Mouse (Mus musculus) cerebellum, adult 11-12 months (tissue): Measurements from ENCODE around the gene Eno4.
"Not testable (repeated sequence)": the region's sequence is repeated elsewhere in the genome, so short reads cannot be mapped to it uniquely, and the experiment has no call there.

Source experiments
- DNase-seq: peaks from one replicate; pipeline ENCODE4 v3.0.0; 2022

Eno4 gene

DNA sequence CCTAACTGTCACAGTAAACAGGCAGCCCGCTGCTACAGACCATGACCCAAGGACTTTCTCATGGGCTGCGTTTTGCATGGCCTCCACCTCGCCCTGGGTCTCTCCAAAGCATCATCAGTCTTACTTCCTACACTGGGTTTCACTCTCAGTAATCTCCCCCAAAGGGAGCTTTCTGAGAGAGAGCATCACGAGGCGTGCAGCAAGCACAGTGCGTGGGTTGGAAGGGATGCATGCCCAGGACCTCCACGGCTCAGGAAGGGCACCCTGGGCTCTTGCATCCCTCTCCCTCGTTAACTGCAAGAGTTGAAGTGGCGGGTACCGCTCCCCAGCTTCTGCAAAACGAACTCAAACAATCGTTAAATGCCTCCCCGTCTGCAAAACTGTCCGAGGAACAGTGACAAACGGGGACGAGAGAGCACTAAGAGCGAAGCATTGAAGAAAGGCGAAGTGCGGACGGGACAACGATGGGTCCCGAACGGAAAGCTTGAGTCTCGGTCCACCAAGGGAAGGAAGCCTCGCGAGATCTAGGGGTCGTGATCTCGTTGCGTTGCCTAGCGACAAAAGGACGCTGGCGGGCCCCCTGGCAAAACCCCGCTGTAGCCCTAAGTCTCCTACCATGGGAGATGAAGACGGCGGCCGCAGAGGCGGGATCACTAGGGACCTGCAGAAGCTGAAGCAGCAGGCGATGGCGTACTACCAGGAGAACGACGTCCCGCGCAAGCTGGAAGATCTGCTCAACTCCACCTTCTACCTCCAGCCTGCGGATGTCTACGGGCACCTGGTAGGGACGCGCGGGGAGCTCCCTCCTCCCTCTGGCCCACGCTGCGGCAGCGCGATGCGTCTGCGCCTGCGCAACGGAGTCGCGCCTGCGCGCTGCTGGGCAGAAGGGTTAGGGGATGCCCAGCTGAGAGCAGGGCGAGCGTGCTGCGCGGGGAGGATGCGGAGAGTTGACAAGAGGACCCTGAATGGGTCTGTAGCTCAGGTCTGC is at the start of gene Eno4, which contains the start of gene Hspa12a:
Gene Eno4 (plus strand): TSS at position 585 of the 988 bp plus-strand sequence.
Gene Hspa12a (minus strand): TSS at position 814 of the 988 bp plus-strand sequence.
- peak; percentile 97 for DNase-seq

DNA sequence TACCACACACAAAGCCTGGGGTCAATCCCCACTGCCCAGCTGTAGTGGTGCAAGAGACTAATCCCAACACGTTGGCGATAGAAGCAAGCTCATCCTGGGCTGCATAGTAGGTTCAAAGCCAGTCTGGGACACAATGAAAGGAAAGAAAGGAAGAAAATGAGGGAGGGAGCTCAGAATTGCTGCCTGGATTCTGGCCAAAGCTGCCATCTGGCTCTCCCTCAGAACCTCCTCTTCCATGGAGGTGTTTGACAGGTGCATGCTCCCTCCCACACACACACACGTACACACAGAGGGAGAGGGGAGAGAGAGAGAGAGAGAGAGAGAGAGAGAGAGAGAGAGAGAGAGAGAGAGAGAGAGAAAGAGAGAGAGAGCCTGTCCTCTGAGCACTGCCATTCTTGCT is 47.0 kb upstream of the Eno4 start:
- DNase-seq: peak; percentile 82

DNA sequence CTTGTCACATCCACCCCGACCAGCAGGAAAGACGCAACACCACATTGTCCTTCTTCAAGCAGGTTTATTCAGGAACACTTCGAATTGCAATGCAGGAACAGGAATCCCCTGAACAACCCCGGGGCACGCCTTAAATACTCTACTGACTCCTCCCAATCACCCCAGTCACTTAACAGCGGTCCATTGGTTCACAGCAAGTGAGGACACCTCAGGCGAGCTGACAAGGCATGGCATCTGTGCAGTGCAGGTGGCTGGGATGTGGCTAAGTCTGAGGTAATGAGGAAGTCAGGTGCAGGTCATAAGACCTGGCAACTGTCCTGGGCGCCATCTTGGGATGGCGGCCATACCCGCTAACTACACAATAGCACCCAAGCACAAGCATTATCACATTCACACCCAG is 42.8 kb upstream of the Eno4 start:
- DNase-seq: not testable (repeated sequence)

- no peak for DNase-seq
These were observed 39.9 kb upstream of the Eno4 start for GRCm38 (mm10) chr19:58903079-58903898.

- peak; percentile 64 for DNase-seq
These were observed 39.3 kb upstream of the Eno4 start for GRCm38 (mm10) chr19:58903899-58904327.

GRCm38 (mm10) chr19:58906685-58907084 is 36.5 kb upstream of the Eno4 start:
- no peak for DNase-seq

DNA sequence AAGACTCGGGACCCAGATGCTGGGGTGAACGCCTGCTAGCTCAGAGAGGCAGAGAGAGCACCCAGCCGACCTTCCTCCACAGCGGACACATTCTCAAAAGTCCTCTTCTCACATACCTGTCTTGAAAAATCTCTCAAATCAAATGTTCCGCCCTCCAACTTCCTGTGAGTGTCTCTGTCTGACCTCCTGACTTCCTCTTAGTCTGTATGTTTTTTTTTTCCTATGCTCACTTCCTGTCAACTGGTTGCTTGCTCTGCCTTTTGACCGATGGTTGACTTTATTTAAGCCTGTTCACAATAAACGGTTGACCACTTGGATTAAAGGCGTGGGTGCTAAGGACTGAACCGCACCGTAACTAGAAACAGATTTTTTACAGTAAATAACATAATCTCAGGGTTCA is 35.2 kb upstream of the Eno4 start:
- no peak for DNase-seq

- DNase-seq: no peak
These were observed 32.3 kb upstream of the Eno4 start for GRCm38 (mm10) chr19:58910941-58911368.

DNA sequence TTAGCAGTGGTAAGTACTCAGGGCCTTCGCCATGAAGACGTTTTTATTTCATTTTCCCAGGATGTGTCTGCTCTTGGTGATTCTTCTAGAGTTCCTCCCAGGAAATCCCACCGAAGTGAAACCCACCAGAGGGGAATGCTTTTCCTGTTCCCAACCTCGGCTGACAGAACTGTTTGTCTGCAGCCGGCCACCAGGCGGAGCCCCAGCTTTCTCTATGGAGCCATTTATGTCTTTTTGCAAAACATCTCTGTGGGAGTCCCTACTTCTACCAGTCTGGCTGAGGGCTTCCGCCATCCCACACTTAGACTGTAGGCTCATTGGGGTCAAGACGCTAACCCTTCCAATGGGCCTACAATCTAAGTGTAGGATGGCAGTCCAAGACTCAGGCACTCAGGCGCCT is 31.8 kb upstream of the Eno4 start:
- DNase-seq: no peak

DNA sequence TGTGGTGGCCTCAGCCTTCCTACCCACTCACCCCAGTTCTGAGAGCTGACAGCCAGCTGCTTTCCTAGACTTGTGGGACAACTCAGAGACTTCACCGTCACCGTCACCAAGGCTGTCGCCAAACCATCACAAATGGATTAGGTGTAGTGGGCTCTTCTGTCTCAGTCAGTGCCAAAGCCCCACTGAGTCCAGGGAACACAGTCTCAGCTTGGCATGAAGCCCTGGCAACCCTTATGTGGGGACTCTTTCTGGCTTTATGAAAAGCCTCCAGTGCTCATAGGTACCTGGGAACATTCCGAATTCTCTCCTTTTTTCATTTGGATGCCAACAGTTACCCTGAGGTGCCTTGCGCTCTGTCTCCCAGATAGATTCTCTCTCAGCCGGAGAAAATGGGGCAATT is 29.9 kb upstream of the Eno4 start:
- DNase-seq: no peak

DNA sequence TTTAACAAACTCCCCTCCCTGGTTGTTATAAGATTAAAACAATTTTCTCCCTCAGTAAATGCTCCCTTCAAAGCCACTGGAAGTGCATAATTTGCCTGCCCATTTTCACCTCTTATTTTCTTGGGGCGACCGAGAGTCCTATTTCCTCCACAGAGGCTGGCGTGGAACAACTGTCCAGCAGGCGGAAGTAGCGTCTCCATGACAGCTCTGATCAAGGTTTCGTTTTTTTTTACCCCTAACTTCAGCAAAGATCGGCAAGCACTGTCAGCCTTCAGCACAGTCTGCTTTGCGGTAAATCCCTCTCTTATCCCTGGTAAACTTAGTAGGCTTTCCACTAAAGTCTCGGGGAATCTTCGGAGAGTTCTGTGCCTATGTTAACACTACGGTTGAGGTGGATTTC is 24.6 kb upstream of the Eno4 start:
- DNase-seq: no peak

GRCm38 (mm10) chr19:58919148-58919547 is 24.1 kb upstream of the Eno4 start:
- DNase-seq: no peak

GRCm38 (mm10) chr19:58931081-58931800 is 12.0 kb upstream of the Eno4 start:
- no peak for DNase-seq

DNA sequence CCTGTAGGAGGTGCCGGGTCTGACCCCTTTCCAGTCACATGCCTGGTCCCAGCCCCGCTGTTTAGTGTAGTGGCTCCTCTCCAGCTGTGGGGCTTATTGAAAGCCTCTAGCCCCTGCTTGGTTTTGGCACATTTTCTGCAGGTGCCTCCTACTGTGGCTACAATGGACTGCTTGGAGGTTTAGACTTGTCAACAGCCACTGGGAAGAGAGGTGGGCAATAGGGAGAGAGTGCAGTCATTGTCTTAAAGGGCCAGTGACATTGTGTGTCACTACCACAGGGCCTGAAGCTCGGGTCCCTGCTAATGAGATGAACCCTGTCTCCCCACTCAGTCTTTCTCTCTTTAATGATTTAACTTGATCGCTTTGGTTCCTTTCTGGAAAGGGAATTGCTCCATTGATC is 10.2 kb upstream of the Eno4 start:
- no peak for DNase-seq

GRCm38 (mm10) chr19:58945959-58946358 is 2.7 kb downstream of the Eno4 start:
- DNase-seq: no peak

GRCm38 (mm10) chr19:58951521-58951920 is 8.3 kb downstream of the Eno4 start:
- no peak for DNase-seq

GRCm38 (mm10) chr19:58952236-58952635 is 9.0 kb downstream of the Eno4 start:
- no peak for DNase-seq

- DNase-seq: no peak
These were observed 11.6 kb downstream of the Eno4 start for GRCm38 (mm10) chr19:58954779-58955178.

GRCm38 (mm10) chr19:58963011-58963410 is 19.8 kb downstream of the Eno4 start:
- DNase-seq: no peak

DNA sequence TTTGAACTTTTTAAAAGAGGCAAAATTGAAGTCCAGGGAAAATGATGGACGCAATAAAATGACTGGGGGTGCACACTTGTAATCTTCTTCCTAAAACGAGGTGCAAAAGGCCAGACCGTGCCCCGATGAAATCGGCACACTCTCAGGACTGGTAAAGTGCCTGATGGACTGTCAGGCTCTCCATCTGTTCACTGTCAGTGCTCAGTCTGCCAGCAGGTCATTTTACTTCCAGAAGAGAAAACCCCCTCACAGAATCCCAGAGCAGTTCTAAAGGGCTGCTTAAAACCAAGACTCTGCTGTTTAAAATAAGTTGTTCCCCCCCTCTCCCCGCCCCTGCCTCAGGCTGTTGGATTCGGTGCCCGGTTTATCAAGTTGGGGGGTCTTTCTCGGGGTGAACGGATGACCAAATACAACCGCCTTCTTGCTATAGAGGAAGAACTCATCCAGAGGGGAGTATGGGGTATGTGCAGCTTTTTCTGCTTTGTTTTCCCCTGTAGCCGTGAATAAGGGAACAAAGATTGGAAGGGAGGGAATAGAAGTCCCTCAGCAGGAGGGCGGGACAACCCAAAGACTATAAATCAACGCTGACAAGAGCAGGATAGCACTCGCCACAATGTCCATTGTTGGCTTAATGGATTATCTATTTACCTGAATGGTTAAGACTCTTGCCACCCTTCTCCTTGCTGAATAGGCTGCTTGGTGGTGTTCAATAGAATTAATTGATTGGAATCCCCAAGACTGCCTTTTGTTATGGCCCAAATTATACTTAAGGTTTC is 25.7 kb downstream of the Eno4 start:
- peak; percentile 37 for DNase-seq

- no peak for DNase-seq
These were observed 27.6 kb downstream of the Eno4 start for GRCm38 (mm10) chr19:58970826-58971225.

GRCm38 (mm10) chr19:58974126-58974525 is 30.9 kb downstream of the Eno4 start:
- DNase-seq: no peak
